Mouse (Mus musculus): ENCODE measurements around the gene Trim15. TPM values are rescaled to one million over a fixed set of nuclear protein-coding genes. Genes with fewer than 3 reads are reported as not detected.
A peak's percentile ranks its signal among the peaks of the same experiment; 100 is the strongest.

Trim15 gene
- polyA plus RNA-seq, 1 experiment from 2014 or later: not detected

- Histone ChIP-seq H3K4me1 (0 out of 2 replicates have a peak, but pooled peaks cover 3% of the 10 kb centered on the region), H3K27me3 (ENCODE audit: insufficient read depth, poor library complexity, severe bottlenecking) (no peaks in the 10 kb centered on the region), H3K36me3 (peaks cover 81% of the 10 kb centered on the region), H3K9me3 (no peaks in the 10 kb centered on the region), H3K4me3 (no peak overlapping the region), H3K27ac (no peak overlapping the region)
- DNase-seq (ENCODE audit: low spot score): no peak
- WGBS: 97% methylated on average over 4 of the region's 4 CpGs
These were observed 10.8 kb downstream of the Trim15 start for GRCm38 (mm10) chr17:36856236-36856635.

- H3K9me3 ChIP-seq: no peaks in the 10 kb centered on the region
- H3K27ac ChIP-seq: no peak overlapping the region
- H3K4me1 ChIP-seq: 0 out of 2 replicates have a peak, but pooled peaks cover 11% of the 10 kb centered on the region
- no peaks in the 10 kb centered on the region for H3K27me3 ChIP-seq (ENCODE audit: insufficient read depth, poor library complexity, severe bottlenecking)
- H3K36me3 ChIP-seq: peaks cover 88% of the 10 kb centered on the region
- H3K4me3 ChIP-seq: no peak overlapping the region
- 88% methylated on average over 3 of the region's 3 CpGs for WGBS
- no peak for DNase-seq (ENCODE audit: low spot score)
These were observed 11.5 kb downstream of the Trim15 start for GRCm38 (mm10) chr17:36855484-36855883.

- 48% methylated on average over 5 of the region's 5 CpGs for WGBS
- H3K9me3 ChIP-seq: no peaks in the 10 kb centered on the region
- H3K36me3 ChIP-seq: peaks cover 60% of the 10 kb centered on the region
- DNase-seq (ENCODE audit: low spot score): no peak
- H3K4me1 ChIP-seq: 0 out of 2 replicates have a peak, but pooled peaks cover 12% of the 10 kb centered on the region
- no peak overlapping the region for H3K4me3 ChIP-seq
- no peak overlapping the region for H3K27ac ChIP-seq
- H3K27me3 ChIP-seq (ENCODE audit: insufficient read depth, poor library complexity, severe bottlenecking): no peaks in the 10 kb centered on the region
These were observed 15.4 kb downstream of the Trim15 start for GRCm38 (mm10) chr17:36851627-36852026.

GRCm38 (mm10) chr17:36851200-36851599 lies 15.8 kb downstream of the Trim15 start:
- no peak overlapping the region for H3K27ac ChIP-seq
- no peak overlapping the region for H3K4me3 ChIP-seq
- 0 out of 2 replicates have a peak, but pooled peaks cover 12% of the 10 kb centered on the region for H3K4me1 ChIP-seq
- no peaks in the 10 kb centered on the region for H3K9me3 ChIP-seq
- H3K27me3 ChIP-seq (ENCODE audit: insufficient read depth, poor library complexity, severe bottlenecking): no peaks in the 10 kb centered on the region
- WGBS: 69% methylated on average over 5 of the region's 5 CpGs
- H3K36me3 ChIP-seq: peaks cover 56% of the 10 kb centered on the region
- DNase-seq (ENCODE audit: low spot score): no peak

- WGBS: 92% methylated on average over 2 of the region's 2 CpGs
- no peak for DNase-seq (ENCODE audit: low spot score)
- Histone ChIP-seq H3K4me1 (0 out of 2 replicates have a peak, but pooled peaks cover 14% of the 10 kb centered on the region), H3K27ac (no peak overlapping the region), H3K4me3 (no peak overlapping the region), H3K9me3 (no peaks in the 10 kb centered on the region), H3K27me3 (ENCODE audit: insufficient read depth, poor library complexity, severe bottlenecking) (no peaks in the 10 kb centered on the region), H3K36me3 (peaks cover 45% of the 10 kb centered on the region)
These were observed 17.0 kb downstream of the Trim15 start for GRCm38 (mm10) chr17:36849992-36850391.

GRCm38 (mm10) chr17:36848911-36849310 lies 18.1 kb downstream of the Trim15 start:
- no peak overlapping the region for H3K27ac ChIP-seq
- 81% methylated on average over 5 of the region's 5 CpGs for WGBS
- no peak overlapping the region for H3K4me3 ChIP-seq
- peaks cover 20% of the 10 kb centered on the region for H3K4me1 ChIP-seq
- no peak for DNase-seq (ENCODE audit: low spot score)
- H3K27me3 ChIP-seq (ENCODE audit: insufficient read depth, poor library complexity, severe bottlenecking): no peaks in the 10 kb centered on the region
- H3K9me3 ChIP-seq: no peaks in the 10 kb centered on the region
- H3K36me3 ChIP-seq: peaks cover 35% of the 10 kb centered on the region

GRCm38 (mm10) chr17:36844725-36845124 lies 22.3 kb downstream of the Trim15 start:
- 82% methylated on average over 1 of the region's 1 CpGs for WGBS
- H3K27me3 ChIP-seq (ENCODE audit: insufficient read depth, poor library complexity, severe bottlenecking): no peaks in the 10 kb centered on the region
- no peak overlapping the region for H3K27ac ChIP-seq
- H3K4me3 ChIP-seq: no peak overlapping the region
- 0 out of 2 replicates have a peak, but pooled peaks cover 2% of the 10 kb centered on the region for H3K36me3 ChIP-seq
- no peak for DNase-seq (ENCODE audit: low spot score)
- H3K9me3 ChIP-seq: no peaks in the 10 kb centered on the region
- peaks cover 17% of the 10 kb centered on the region for H3K4me1 ChIP-seq

GRCm38 (mm10) chr17:36844286-36844719 lies 22.7 kb downstream of the Trim15 start:
- Histone ChIP-seq H3K9me3 (no peaks in the 10 kb centered on the region), H3K4me3 (no peak overlapping the region), H3K36me3 (0 out of 2 replicates have a peak, but pooled peaks cover 2% of the 10 kb centered on the region), H3K27ac (peak overlapping the region; percentile 22; the same call in 1 of the 2 replicates), H3K4me1 (peaks cover 17% of the 10 kb centered on the region), H3K27me3 (ENCODE audit: insufficient read depth, poor library complexity, severe bottlenecking) (no peaks in the 10 kb centered on the region)
- no peak for DNase-seq (ENCODE audit: low spot score)

- Histone ChIP-seq H3K36me3 (0 out of 2 replicates have a peak, but pooled peaks cover 2% of the 10 kb centered on the region), H3K4me3 (no peak overlapping the region), H3K9me3 (no peaks in the 10 kb centered on the region), H3K4me1 (peaks cover 17% of the 10 kb centered on the region), H3K27me3 (ENCODE audit: insufficient read depth, poor library complexity, severe bottlenecking) (no peaks in the 10 kb centered on the region), H3K27ac (no peak overlapping the region)
- 72% methylated on average over 7 of the region's 7 CpGs for WGBS
- no peak for DNase-seq (ENCODE audit: low spot score)
These were observed 23.3 kb downstream of the Trim15 start for GRCm38 (mm10) chr17:36843696-36844095.

GRCm38 (mm10) chr17:36840961-36841445 lies 26.0 kb downstream of the Trim15 start:
- Histone ChIP-seq H3K9me3 (no peaks in the 10 kb centered on the region), H3K27ac (no peak overlapping the region), H3K36me3 (0 out of 2 replicates have a peak, but pooled peaks cover 2% of the 10 kb centered on the region), H3K27me3 (ENCODE audit: insufficient read depth, poor library complexity, severe bottlenecking) (no peaks in the 10 kb centered on the region), H3K4me1 (peaks cover 25% of the 10 kb centered on the region), H3K4me3 (no peak overlapping the region)
- DNase-seq (ENCODE audit: low spot score): no peak

GRCm38 (mm10) chr17:36839931-36840330 lies 27.1 kb downstream of the Trim15 start:
- Histone ChIP-seq H3K27me3 (ENCODE audit: insufficient read depth, poor library complexity, severe bottlenecking) (no peaks in the 10 kb centered on the region), H3K9me3 (no peaks in the 10 kb centered on the region), H3K36me3 (0 out of 2 replicates have a peak, but pooled peaks cover 2% of the 10 kb centered on the region), H3K4me3 (no peak overlapping the region), H3K27ac (no peak overlapping the region), H3K4me1 (peaks cover 23% of the 10 kb centered on the region)
- WGBS: 71% methylated on average over 3 of the region's 3 CpGs
- no peak for DNase-seq (ENCODE audit: low spot score)

- Histone ChIP-seq H3K4me1 (peaks cover 19% of the 10 kb centered on the region), H3K27me3 (ENCODE audit: insufficient read depth, poor library complexity, severe bottlenecking) (no peaks in the 10 kb centered on the region), H3K9me3 (no peaks in the 10 kb centered on the region), H3K27ac (no peak overlapping the region), H3K4me3 (no peak overlapping the region), H3K36me3 (0 out of 2 replicates have a peak, but pooled peaks cover 2% of the 10 kb centered on the region)
- DNase-seq (ENCODE audit: low spot score): no peak
- WGBS: 77% methylated on average over 5 of the region's 5 CpGs
These were observed 28.0 kb downstream of the Trim15 start for GRCm38 (mm10) chr17:36839001-36839400.

GRCm38 (mm10) chr17:36836874-36837647 lies 29.9 kb downstream of the Trim15 start, which contains the start of gene Trim26:
Trim26 (plus strand) TSS chr17:36837134.
- no peaks in the 10 kb centered on the region for H3K27me3 ChIP-seq (ENCODE audit: insufficient read depth, poor library complexity, severe bottlenecking)
- peak; percentile 99 for DNase-seq (ENCODE audit: low spot score)
- under 1% methylated on average over 49 of the region's 58 CpGs for WGBS

More at GRCm38 (mm10) chr17:36836874-36837647, 29.9 kb downstream of the Trim15 start, which contains the start of gene Trim26:
- H3K4me3 ChIP-seq: peak within 1 kb of the TSS; percentile 79
- H3K9me3 ChIP-seq: no peaks in the 10 kb centered on the region
- H3K27ac ChIP-seq: peak within 1 kb of the TSS; percentile 96
- peaks cover 8% of the 10 kb centered on the region; the same call in 1 of the 2 replicates for H3K4me1 ChIP-seq
- H3K36me3 ChIP-seq: no peaks in the 10 kb centered on the region

Measured in heart, embryonic 10.5 days (tissue).